24 mouse cellular contexts compared by ENCODE assay signal in the genomic region with DNA sequence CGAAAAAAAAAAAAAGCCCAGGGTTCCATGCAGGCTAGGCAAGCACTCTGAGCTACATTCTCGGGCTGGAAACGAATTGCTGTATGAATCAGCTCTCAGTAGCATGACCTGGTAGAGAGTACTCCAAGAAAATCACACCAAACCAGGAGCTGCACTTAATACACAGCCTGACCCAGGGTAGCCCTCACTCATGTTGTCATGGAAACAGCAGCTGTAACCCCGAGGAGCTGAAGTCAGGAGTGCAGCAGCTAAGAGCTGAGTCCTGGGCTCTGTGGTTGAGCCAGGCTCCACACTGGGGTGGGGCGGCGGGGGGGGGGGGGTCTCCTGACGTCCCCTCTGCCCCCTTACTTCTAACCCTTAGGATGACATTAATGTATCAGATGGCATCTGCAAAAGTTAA. TPM values are rescaled to one million over a fixed set of nuclear protein-coding genes. Genes with fewer than 3 reads are reported as not detected.
A peak's percentile ranks its signal among the peaks of the same experiment; 100 is the strongest.
DNase-seq lines count a peak whose midpoint lies in the region; ATAC-seq and TF ChIP-seq lines count a peak whose summit lies in the region.
"Had no signal": no experiment of that assay in that cellular context is flagged by ENCODE, and none has a peak within 500 bp of the region (broad histone marks: within the 10 kb centered on the region; RNA-seq: fewer than 3 reads in every experiment).

No protein-coding gene starts in this region.

- no peak; the same call in 1 of the 2 replicates for ATAC-seq in hindbrain, postnatal 0 days
- ATAC-seq in hindbrain, embryonic 16.5 days = no peak
- ATAC-seq in midbrain, embryonic 13.5 days = 0 out of 2 replicates have a peak, but pooled peaks have one; percentile 28
- ATAC-seq in midbrain, embryonic 15.5 days (replicated peaks) = no peak

- no peak overlapping the region for H3K9ac ChIP-seq in hindbrain, postnatal 0 days (replicated peaks; ENCODE audit: low read length)
- H3K9ac ChIP-seq in hindbrain, embryonic 16.5 days (ENCODE audit: low read depth, low read length) = no peak overlapping the region
- no peak overlapping the region; the same call in 1 of the 2 replicates for H3K9ac ChIP-seq in midbrain, embryonic 13.5 days (replicated peaks)
- H3K9ac ChIP-seq in midbrain, embryonic 15.5 days = no peak overlapping the region
- H3K9ac ChIP-seq: heart, embryonic 12.5 days; liver, embryonic 14.5 days; lung, embryonic 14.5 days had no signal

- H3K4me2 ChIP-seq in hindbrain, postnatal 0 days (ENCODE audit: low read depth, low read length) = no peak overlapping the region
- no peak overlapping the region for H3K4me2 ChIP-seq in hindbrain, embryonic 16.5 days (ENCODE audit: low read length)
- H3K4me2 ChIP-seq in midbrain, embryonic 13.5 days (replicated peaks) = no peak overlapping the region
- no peak overlapping the region for H3K4me2 ChIP-seq in midbrain, embryonic 15.5 days
- H3K4me2 ChIP-seq: heart, embryonic 12.5 days; lung, embryonic 14.5 days had no signal

- TF ChIP-seq CTCF in hindbrain, postnatal 0 days (IDR thresholded peaks at IDR 0.05; ENCODE audit: low read depth) = no peak

- no peak overlapping the region for H3K4me3 ChIP-seq in hindbrain, postnatal 0 days (ENCODE audit: low read length)
- no peak overlapping the region for H3K4me3 ChIP-seq in hindbrain, embryonic 16.5 days (ENCODE audit: low read length)
- no peak overlapping the region for H3K4me3 ChIP-seq in midbrain, embryonic 13.5 days (replicated peaks)
- H3K4me3 ChIP-seq in midbrain, embryonic 15.5 days = no peak overlapping the region
- H3K4me3 ChIP-seq: embryonic facial prominence, embryonic 10.5 days; heart, embryonic 12.5 days; hindbrain, embryonic 10.5 days; left cerebral cortex, adult 2 months had no signal

- H3K4me1 ChIP-seq in hindbrain, postnatal 0 days (ENCODE audit: insufficient read depth, low read length) = no peaks in the 10 kb centered on the region
- H3K4me1 ChIP-seq in hindbrain, embryonic 16.5 days (ENCODE audit: control insufficient read depth, insufficient read depth, low read depth, low read length) = peaks cover 6% of the 10 kb centered on the region
- H3K4me1 ChIP-seq in midbrain, embryonic 13.5 days (replicated peaks) = peaks cover 29% of the 10 kb centered on the region
- H3K4me1 ChIP-seq in midbrain, embryonic 15.5 days = peaks cover 11% of the 10 kb centered on the region; the same call in 1 of the 2 replicates
- H3K4me1 ChIP-seq: heart, embryonic 12.5 days had no signal

- no peak overlapping the region for H3K27ac ChIP-seq in hindbrain, postnatal 0 days
- H3K27ac ChIP-seq in hindbrain, embryonic 16.5 days (ENCODE audit: low read depth, low read length) = no peak overlapping the region
- H3K27ac ChIP-seq in midbrain, embryonic 13.5 days = no peak overlapping the region
- H3K27ac ChIP-seq in midbrain, embryonic 15.5 days = no peak overlapping the region
- H3K27ac ChIP-seq: embryonic facial prominence, embryonic 10.5 days; hindbrain, embryonic 10.5 days; kidney, postnatal 0 days; left cerebral cortex, adult 2 months; liver, embryonic 14.5 days had no signal

- H3K36me3 ChIP-seq in hindbrain, postnatal 0 days (ENCODE audit: insufficient read depth, low read length) = no peaks in the 10 kb centered on the region
- H3K36me3 ChIP-seq in hindbrain, embryonic 16.5 days (ENCODE audit: control insufficient read depth, insufficient read depth, low read length) = peaks cover 2% of the 10 kb centered on the region; the same call in 1 of the 2 replicates
- peaks cover 17% of the 10 kb centered on the region for H3K36me3 ChIP-seq in midbrain, embryonic 13.5 days
- no peaks in the 10 kb centered on the region for H3K36me3 ChIP-seq in midbrain, embryonic 15.5 days (replicated peaks)

- no peaks in the 10 kb centered on the region for H3K9me3 ChIP-seq in hindbrain, postnatal 0 days (ENCODE audit: low read length)
- H3K9me3 ChIP-seq in hindbrain, embryonic 16.5 days (ENCODE audit: control insufficient read depth, low read length) = no peaks in the 10 kb centered on the region
- H3K9me3 ChIP-seq in midbrain, embryonic 13.5 days = no peaks in the 10 kb centered on the region
- no peaks in the 10 kb centered on the region for H3K9me3 ChIP-seq in midbrain, embryonic 15.5 days
- H3K9me3 ChIP-seq: embryonic facial prominence, embryonic 10.5 days; heart, embryonic 12.5 days; hindbrain, embryonic 10.5 days had no signal

- 53% methylated on average over 7 of the region's 7 CpGs for WGBS in hindbrain, postnatal 0 days
- 58% methylated on average over 7 of the region's 7 CpGs for WGBS in hindbrain, embryonic 16.5 days
- WGBS in midbrain, embryonic 13.5 days = 57% methylated on average over 7 of the region's 7 CpGs
- WGBS in midbrain, embryonic 15.5 days = 60% methylated on average over 7 of the region's 7 CpGs

- H3K27me3 ChIP-seq in hindbrain, postnatal 0 days (ENCODE audit: insufficient read depth, low read length) = no peaks in the 10 kb centered on the region
- H3K27me3 ChIP-seq in hindbrain, embryonic 16.5 days (replicated peaks; ENCODE audit: control insufficient read depth, insufficient read depth, low read length) = no peaks in the 10 kb centered on the region
- no peaks in the 10 kb centered on the region for H3K27me3 ChIP-seq in midbrain, embryonic 13.5 days
- no peaks in the 10 kb centered on the region for H3K27me3 ChIP-seq in midbrain, embryonic 15.5 days (replicated peaks)

- DNase-seq in adrenal gland, postnatal 14 days = peak; percentile 38
- no peak for DNase-seq in adrenal gland, adult 2 months
- peak; percentile 9 for DNase-seq in hindbrain, postnatal 0 days (ENCODE audit: low spot score)
- peak; percentile 53 for DNase-seq in retina, postnatal 1 day
- no peak for DNase-seq in kidney, postnatal 14 days
- DNase-seq: cerebellum, adult 11-12 months; cerebellum, postnatal 10 days; gastrocnemius, postnatal 10 days; heart, postnatal 10 days; kidney, adult 2 months; lung, embryonic 14.5 days; lung, postnatal 36 days; right cerebral cortex, postnatal 14 days; spleen, adult 18-20 months; thymus, postnatal 14 days had no signal

RNA-seq across cellular contexts. Expression of a gene that starts 10.4 kb away (rescaled TPM):
- total RNA-seq in adrenal gland, postnatal 14 days (2021) = 17.3 and 19.4 TPM in 2 replicates
- 10 to 100 TPM; 16.7 to 21.9 TPM for total RNA-seq in adrenal gland, adult 2 months (2021)
- 37.4 TPM in 2 replicates for polyA plus RNA-seq in adrenal gland, adult 2 months (2012; rRNA removed)
- 26.5 and 28.3 TPM in 2 replicates for total RNA-seq in hindbrain, postnatal 0 days (2014; rRNA removed)
- polyA plus RNA-seq in hindbrain, postnatal 0 days (2015; fragmentation: Nextera tagmentation; extraction: Ambion mirVana) = 9.0 and 9.2 TPM in 2 replicates
- polyA plus RNA-seq in hindbrain, embryonic 16.5 days (2015; fragmentation: Nextera tagmentation; extraction: Ambion mirVana) = 13.4 and 17.1 TPM in 2 replicates
- polyA plus RNA-seq in midbrain, embryonic 13.5 days (2015; fragmentation: Nextera tagmentation; extraction: Ambion mirVana) = 13.5 and 15.1 TPM in 2 replicates
- polyA plus RNA-seq in midbrain, embryonic 15.5 days (2015; fragmentation: Nextera tagmentation; extraction: Ambion mirVana) = 17.8 and 18.9 TPM in 2 replicates

RNA-seq across cellular contexts. Expression of a gene that starts 18.6 kb away (rescaled TPM):
- 1.7 and 2.0 TPM in 2 replicates for total RNA-seq in adrenal gland, postnatal 14 days (2021)
- total RNA-seq in adrenal gland, adult 2 months (2021) = 1 to 10 TPM; 1.4 to 2.1 TPM
- polyA plus RNA-seq in adrenal gland, adult 2 months (2012; rRNA removed) = 1.6 and 3.4 TPM in 2 replicates
- 8.8 and 14.4 TPM in 2 replicates for total RNA-seq in hindbrain, postnatal 0 days (2014; rRNA removed)
- 6.7 and 7.1 TPM in 2 replicates for polyA plus RNA-seq in hindbrain, postnatal 0 days (2015; fragmentation: Nextera tagmentation; extraction: Ambion mirVana)
- polyA plus RNA-seq in hindbrain, embryonic 16.5 days (2015; fragmentation: Nextera tagmentation; extraction: Ambion mirVana) = 22.5 and 29.3 TPM in 2 replicates
- polyA plus RNA-seq in midbrain, embryonic 13.5 days (2015; fragmentation: Nextera tagmentation; extraction: Ambion mirVana) = 17.2 and 19.5 TPM in 2 replicates
- polyA plus RNA-seq in midbrain, embryonic 15.5 days (2015; fragmentation: Nextera tagmentation; extraction: Ambion mirVana) = 28.9 and 34.3 TPM in 2 replicates

RNA-seq across cellular contexts. Expression of a gene that starts 38.6 kb away (rescaled TPM):
- total RNA-seq in adrenal gland, postnatal 14 days (2021) = 8.4 and 8.7 TPM in 2 replicates
- 1 to 10 TPM; 3.5 to 5.4 TPM for total RNA-seq in adrenal gland, adult 2 months (2021)
- polyA plus RNA-seq in adrenal gland, adult 2 months (2012; rRNA removed) = 21.4 and 27.6 TPM in 2 replicates
- 257 TPM in 2 replicates for total RNA-seq in hindbrain, postnatal 0 days (2014; rRNA removed)
- polyA plus RNA-seq in hindbrain, postnatal 0 days (2015; fragmentation: Nextera tagmentation; extraction: Ambion mirVana) = 67.1 and 71.0 TPM in 2 replicates
- 52.7 and 54.9 TPM in 2 replicates for polyA plus RNA-seq in hindbrain, embryonic 16.5 days (2015; fragmentation: Nextera tagmentation; extraction: Ambion mirVana)
- polyA plus RNA-seq in midbrain, embryonic 13.5 days (2015; fragmentation: Nextera tagmentation; extraction: Ambion mirVana) = 19.7 and 20.2 TPM in 2 replicates
- 63.8 and 64.0 TPM in 2 replicates for polyA plus RNA-seq in midbrain, embryonic 15.5 days (2015; fragmentation: Nextera tagmentation; extraction: Ambion mirVana)

RNA-seq across cellular contexts. Expression of a gene that starts 42.9 kb away (rescaled TPM):
- 42.3 and 54.0 TPM in 2 replicates for total RNA-seq in adrenal gland, postnatal 14 days (2021)
- total RNA-seq in adrenal gland, adult 2 months (2021) = 10 to 100 TPM; 45.1 to 51.6 TPM
- polyA plus RNA-seq in adrenal gland, adult 2 months (2012; rRNA removed) = 66.3 and 67.2 TPM in 2 replicates
- total RNA-seq in hindbrain, postnatal 0 days (2014; rRNA removed) = 76.7 and 83.7 TPM in 2 replicates
- 107 and 108 TPM in 2 replicates for polyA plus RNA-seq in hindbrain, postnatal 0 days (2015; fragmentation: Nextera tagmentation; extraction: Ambion mirVana)
- polyA plus RNA-seq in hindbrain, embryonic 16.5 days (2015; fragmentation: Nextera tagmentation; extraction: Ambion mirVana) = 71.3 and 77.6 TPM in 2 replicates
- 98.1 and 108 TPM in 2 replicates for polyA plus RNA-seq in midbrain, embryonic 13.5 days (2015; fragmentation: Nextera tagmentation; extraction: Ambion mirVana)
- polyA plus RNA-seq in midbrain, embryonic 15.5 days (2015; fragmentation: Nextera tagmentation; extraction: Ambion mirVana) = 85.3 and 93.1 TPM in 2 replicates

Comparison
In these comparisons a context has a peak if more than half of its experiments do, and no peak if none do; other contexts are left out.
1. DNase-seq: peak in adrenal gland, postnatal 14 days (single experiment), hindbrain, postnatal 0 days (single experiment) and retina, postnatal 1 day (single experiment); none in adrenal gland, adult 2 months (single experiment) and kidney, postnatal 14 days (single experiment).